Mouse (Mus musculus): Measurements from ENCODE around the gene Hnf4a. TPM values are rescaled to one million over a fixed set of nuclear protein-coding genes. Genes with fewer than 3 reads are reported as not detected.

Hnf4a gene
- 585 and 658 TPM in 2 replicates for polyA plus RNA-seq (2012; rRNA removed)

GRCm38 (mm10) chr2:163506300-163507004 lies at the start of gene Hnf4a:
Gene Hnf4a, plus strand, starts transcription at chr2:163506808.

GRCm38 (mm10) chr2:163472466-163472851 lies 34.1 kb upstream of the Hnf4a start, which contains the start of gene Fitm2:
Gene Fitm2, minus strand, starts transcription at chr2:163472629.

GRCm38 (mm10) chr2:163492018-163492417 lies 14.6 kb upstream of the Hnf4a start, which contains the start of gene R3hdml:
Gene R3hdml, plus strand, starts transcription at chr2:163492318.

GRCm38 (mm10) chr2:163602101-163602971 lies 95.7 kb downstream of the Hnf4a start, which contains the start of gene Ttpal:
Gene Ttpal, plus strand, starts transcription at chr2:163602314.

Other genes with a start within 250 kb of the Hnf4a start
- 66.9 and 78.2 TPM in 2 replicates for gene Jph2, start 108.8 kb upstream of the Hnf4a start, polyA plus RNA-seq (2012; rRNA removed)
- 7.3 and 10.6 TPM in 2 replicates for gene Oser1, start 82.1 kb upstream of the Hnf4a start, polyA plus RNA-seq (2012; rRNA removed)
- 3.4 and 3.9 TPM in 2 replicates for gene Gdap1l1, start 68.3 kb upstream of the Hnf4a start, polyA plus RNA-seq (2012; rRNA removed)
- 8.9 and 9.1 TPM in 2 replicates for gene Fitm2, start 34.2 kb upstream of the Hnf4a start, polyA plus RNA-seq (2012; rRNA removed)
- 0.96 and 1.2 TPM in 2 replicates for gene R3hdml, start 14.5 kb upstream of the Hnf4a start, polyA plus RNA-seq (2012; rRNA removed)
- 15.5 and 21.1 TPM in 2 replicates for gene Ttpal, start 95.5 kb downstream of the Hnf4a start, polyA plus RNA-seq (2012; rRNA removed)
- gene Serinc3, start 138.3 kb downstream of the Hnf4a start, polyA plus RNA-seq (2012; rRNA removed) = 179 and 235 TPM in 2 replicates
- gene Pkig, start 151.6 kb downstream of the Hnf4a start, polyA plus RNA-seq (2012; rRNA removed) = 95.9 and 103 TPM in 2 replicates
- 3.3 and 3.9 TPM in 2 replicates for gene Ada, start 243.4 kb downstream of the Hnf4a start, polyA plus RNA-seq (2012; rRNA removed)